Mouse (Mus musculus) neutrophil, adult 5-6 weeks (primary cell): ENCODE measurements around the gene Arhgef3. TPM values are rescaled to one million over a fixed set of nuclear protein-coding genes. Genes with fewer than 3 reads are reported as not detected.
"Not testable (repeated sequence)": the region's sequence is repeated elsewhere in the genome, so short reads cannot be mapped to it uniquely, and the experiment has no call there.

ENCODE experiments used
- ATAC-seq: fragments of 151-379, 151-347 bp; 2 replicates; pipeline ENCODE4 v1.8.0; 2017; ENCODE audit warnings: mild to moderate bottlenecking, moderate TSS enrichment; ENCODE audit not compliant: insufficient number of reproducible peaks, poor library complexity, low FRiP score, severe bottlenecking; ENCODE audit errors: extremely low read depth
- total RNA-seq: library from RNA; stranded (forward); fragments of 200-1000 nt; gene quantifications from 2 replicates; pipeline ENCODE4 v1.2.3, GENCODE M21; 2017

Arhgef3 gene
- total RNA-seq, 1 experiment from 2014 or later: 266 TPM

- ATAC-seq: no peak
Observed at GRCm38 (mm10) chr14:27182059-27182458, 67.4 kb downstream of the Arhgef3 start.

- no peak for ATAC-seq
Observed at GRCm38 (mm10) chr14:27182646-27183438, 68.1 kb downstream of the Arhgef3 start.

GRCm38 (mm10) chr14:27183501-27184230 lies 69.0 kb downstream of the Arhgef3 start:
- no peak for ATAC-seq

- no peak for ATAC-seq
Observed at GRCm38 (mm10) chr14:27185902-27186301, 71.2 kb downstream of the Arhgef3 start.

GRCm38 (mm10) chr14:27186596-27186995 lies 71.9 kb downstream of the Arhgef3 start:
- no peak for ATAC-seq

- peak; percentile 85 for ATAC-seq
Observed at GRCm38 (mm10) chr14:27187025-27187424, 72.3 kb downstream of the Arhgef3 start.

GRCm38 (mm10) chr14:27187885-27188284 lies 73.2 kb downstream of the Arhgef3 start:
- ATAC-seq: no peak

GRCm38 (mm10) chr14:27192450-27192849 lies 77.8 kb downstream of the Arhgef3 start:
- ATAC-seq: peak; percentile 73

GRCm38 (mm10) chr14:27196980-27197379 lies 82.3 kb downstream of the Arhgef3 start:
- ATAC-seq: no peak

- no peak for ATAC-seq
Observed at GRCm38 (mm10) chr14:27198490-27199089, 83.9 kb downstream of the Arhgef3 start.

- no peak for ATAC-seq
Observed at GRCm38 (mm10) chr14:27199119-27199518, 84.4 kb downstream of the Arhgef3 start.

- ATAC-seq: no peak
Observed at GRCm38 (mm10) chr14:27199870-27200269, 85.2 kb downstream of the Arhgef3 start.

GRCm38 (mm10) chr14:27200743-27201576 lies 86.3 kb downstream of the Arhgef3 start:
- ATAC-seq: no peak

GRCm38 (mm10) chr14:27201824-27202223 lies 87.1 kb downstream of the Arhgef3 start:
- no peak for ATAC-seq

- ATAC-seq: no peak
Observed at GRCm38 (mm10) chr14:27204704-27205103, 90.0 kb downstream of the Arhgef3 start.

GRCm38 (mm10) chr14:27206443-27206842 lies 91.7 kb downstream of the Arhgef3 start:
- ATAC-seq: no peak

GRCm38 (mm10) chr14:27209542-27209941 lies 94.8 kb downstream of the Arhgef3 start:
- ATAC-seq: no peak

- not testable (repeated sequence) for ATAC-seq
Observed at GRCm38 (mm10) chr14:27210801-27211200, 96.1 kb downstream of the Arhgef3 start.
